Mouse (Mus musculus) MEL (cell line): ENCODE data around the gene Sppl3.

Experiments
- CTCF ChIP-seq, 3 experiments: IDR thresholded peaks in 2 of 3; conservative IDR thresholded peaks in 1 of 3; 2 replicates each; pipeline ENCODE4 v1.5.1; 2011 to 2012; ENCODE audit warnings: low read length in 3 of 3, low read depth in 2 of 3, mild to moderate bottlenecking in 2 of 3, improper control_type of control experiment in 1 of 3, inconsistent platforms in 1 of 3, mixed read lengths in 1 of 3, moderate library complexity in 1 of 3; ENCODE audit not compliant: control insufficient read depth in 1 of 3, insufficient read depth in 1 of 3, poor library complexity in 1 of 3, severe bottlenecking in 1 of 3
- NELFE ChIP-seq: IDR thresholded peaks from 2 replicates; pipeline ENCODE4 v1.6.1; 2011; ENCODE audit warnings: low read depth, low read length, improper control_type of control experiment

DNA sequence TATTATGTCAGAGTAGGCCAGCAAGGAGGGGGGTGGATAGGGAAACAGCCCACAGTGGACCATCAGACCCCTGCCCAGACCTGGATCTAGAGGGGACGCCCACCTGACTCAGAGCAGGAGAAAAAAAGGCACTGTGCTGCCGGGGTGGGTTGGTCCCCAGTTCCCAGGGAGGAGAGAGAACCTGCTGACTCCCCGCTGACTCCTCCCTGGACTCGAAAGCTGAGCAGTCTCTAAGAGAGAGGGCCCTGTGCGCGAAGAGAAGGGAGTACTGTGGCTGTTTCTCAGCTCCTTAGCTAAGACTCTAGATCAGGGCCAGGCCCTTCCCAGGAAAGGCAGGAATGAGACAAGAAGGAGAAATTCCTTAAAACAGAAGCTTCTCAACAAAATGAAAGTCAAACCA lies 133.5 kb downstream of the Sppl3 start:
- TF ChIP-seq CTCF (IDR thresholded peaks at IDR 0.05 in 2 of 3, conservative IDR thresholded peaks at IDR 0.05 in 1 of 3; ENCODE audit: control insufficient read depth in 1 of 3, insufficient read depth in 1 of 3, low read depth in 2 of 3, low read length in 3 of 3, poor library complexity in 1 of 3, severe bottlenecking in 1 of 3), result no peak
- no peak for TF ChIP-seq NELFE
